Mouse (Mus musculus): ENCODE measurements around the gene Cdc42bpb. TPM values are rescaled to one million over a fixed set of nuclear protein-coding genes. Genes with fewer than 3 reads are reported as not detected.
A peak's percentile ranks its signal among the peaks of the same experiment; 100 is the strongest.

Gene Cdc42bpb
- total and polyA plus RNA-seq, 2 experiments from 2014 or later, result 28.4 to 229 TPM

DNA sequence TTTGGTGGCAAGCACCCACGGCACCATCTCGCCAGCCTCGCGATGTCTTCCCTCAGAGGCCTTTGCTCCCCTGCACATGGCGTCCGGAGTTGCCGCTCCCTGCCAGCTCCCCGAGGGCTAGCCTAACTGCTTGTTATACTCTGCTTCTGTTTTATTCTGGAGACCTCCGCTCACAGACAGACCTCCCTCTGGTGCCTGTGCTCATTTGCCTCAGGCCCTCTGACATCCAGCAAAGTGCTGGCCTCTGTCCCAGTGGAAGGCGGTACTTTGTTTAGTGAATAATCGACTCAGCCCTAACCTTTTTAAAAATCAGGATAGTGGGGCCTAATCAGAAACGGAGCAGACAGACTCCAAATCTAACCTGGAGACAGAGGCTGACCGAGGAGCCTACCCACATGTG, 55.7 kb downstream of the Cdc42bpb start:
- peak; percentile 25 for DNase-seq (ENCODE audit: low spot score)
- WGBS, result 58% methylated on average over 13 of the region's 13 CpGs

DNA sequence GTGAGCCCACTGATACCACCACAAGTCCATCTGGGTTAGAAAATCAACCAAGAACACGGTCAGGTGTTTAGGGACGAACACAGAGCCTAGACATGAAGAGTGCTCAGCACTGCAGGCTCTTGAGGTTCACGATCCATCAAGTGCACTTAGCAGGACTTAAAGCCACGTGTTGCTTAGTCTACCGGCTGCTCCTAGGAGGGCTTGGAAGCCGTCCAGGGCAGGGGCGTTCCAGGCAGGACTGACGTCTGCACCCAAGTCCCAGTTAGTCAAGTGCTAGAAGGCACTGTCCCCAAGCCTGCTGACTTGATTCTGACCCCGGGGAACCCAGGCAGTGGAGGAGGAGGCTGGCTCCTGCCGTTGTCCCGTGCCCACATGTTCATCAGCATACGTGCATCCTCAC, 57.0 kb downstream of the Cdc42bpb start:
- 70% methylated on average over 12 of the region's 12 CpGs for WGBS
- no peak for DNase-seq (ENCODE audit: low spot score)
- Histone ChIP-seq H3K27ac (no peak overlapping the region), H3K9ac (replicated peaks; ENCODE audit: low read length) (no peak overlapping the region), H3K4me1 (ENCODE audit: insufficient read depth, low read length) (no peaks in the 10 kb centered on the region), H3K9me3 (ENCODE audit: low read length) (no peaks in the 10 kb centered on the region), H3K27me3 (ENCODE audit: insufficient read depth, low read length) (no peaks in the 10 kb centered on the region), H3K4me3 (ENCODE audit: low read length) (no peak overlapping the region), H3K36me3 (ENCODE audit: insufficient read depth, low read length) (peaks cover 82% of the 10 kb centered on the region), H3K4me2 (ENCODE audit: low read depth, low read length) (no peak overlapping the region)
- no peak for ATAC-seq
- no peak for TF ChIP-seq CTCF (IDR thresholded peaks at IDR 0.05; ENCODE audit: low read depth)

More for the DNA sequence above, 55.7 kb downstream of the Cdc42bpb start:
- Histone ChIP-seq H3K4me1 (ENCODE audit: insufficient read depth, low read length) (no peaks in the 10 kb centered on the region), H3K4me3 (ENCODE audit: low read length) (no peak overlapping the region), H3K9ac (replicated peaks; ENCODE audit: low read length) (no peak overlapping the region), H3K27ac (0 out of 2 replicates have a peak overlapping the region, but pooled peaks have one; percentile 20), H3K36me3 (ENCODE audit: insufficient read depth, low read length) (peaks cover 90% of the 10 kb centered on the region), H3K4me2 (ENCODE audit: low read depth, low read length) (no peak overlapping the region), H3K9me3 (ENCODE audit: low read length) (no peaks in the 10 kb centered on the region), H3K27me3 (ENCODE audit: insufficient read depth, low read length) (no peaks in the 10 kb centered on the region)
- ATAC-seq, result 0 out of 2 replicates have a peak, but pooled peaks have one; percentile 30
- no peak for TF ChIP-seq CTCF (IDR thresholded peaks at IDR 0.05; ENCODE audit: low read depth)

DNA sequence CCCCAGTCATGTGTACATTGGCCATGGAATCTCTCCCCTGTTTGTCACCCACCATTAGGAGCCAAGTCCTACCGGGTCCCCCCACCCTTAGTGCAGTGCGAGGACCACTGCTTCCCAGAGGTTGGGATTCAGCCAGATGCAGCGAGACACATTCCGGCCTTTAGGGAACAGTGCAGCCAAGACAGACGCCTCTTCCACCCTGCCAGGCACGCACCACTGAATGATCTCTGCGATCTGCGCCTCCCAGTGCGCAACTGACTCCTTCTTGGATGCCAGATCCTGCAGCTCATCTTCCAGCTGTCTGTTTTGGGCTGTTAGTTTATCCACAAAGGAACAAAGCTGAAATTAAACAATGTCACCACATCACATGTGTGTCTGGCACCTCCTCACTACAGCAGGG, 59.8 kb downstream of the Cdc42bpb start:
- Histone ChIP-seq H3K4me3 (ENCODE audit: low read length) (no peak overlapping the region), H3K4me1 (ENCODE audit: insufficient read depth, low read length) (no peaks in the 10 kb centered on the region), H3K4me2 (ENCODE audit: low read depth, low read length) (no peak overlapping the region), H3K27ac (no peak overlapping the region), H3K36me3 (ENCODE audit: insufficient read depth, low read length) (peaks cover 82% of the 10 kb centered on the region), H3K27me3 (ENCODE audit: insufficient read depth, low read length) (no peaks in the 10 kb centered on the region), H3K9ac (replicated peaks; ENCODE audit: low read length) (no peak overlapping the region), H3K9me3 (ENCODE audit: low read length) (no peaks in the 10 kb centered on the region)
- no peak for DNase-seq (ENCODE audit: low spot score)
- WGBS, result 89% methylated on average over 9 of the region's 9 CpGs
- no peak for ATAC-seq
- TF ChIP-seq CTCF (IDR thresholded peaks at IDR 0.05; ENCODE audit: low read depth), result no peak

DNA sequence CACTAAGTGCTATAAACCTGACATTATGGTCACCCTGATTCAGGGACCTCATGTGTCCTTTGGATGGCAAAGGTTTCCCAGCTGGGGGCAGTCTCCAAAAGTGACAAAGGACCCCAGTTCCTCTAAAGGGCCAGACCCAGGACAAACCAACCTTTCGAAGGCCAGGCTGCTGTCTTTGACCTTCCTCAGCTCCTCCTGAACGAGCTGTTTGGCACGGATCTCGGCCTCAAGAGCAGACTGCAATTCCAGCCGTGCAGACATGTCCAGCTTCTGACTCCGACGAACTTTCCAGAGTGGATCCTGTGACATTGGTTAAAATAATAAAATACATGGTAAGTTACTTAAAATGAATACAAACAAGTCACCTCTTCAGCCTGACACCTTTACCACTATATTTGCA, 63.2 kb downstream of the Cdc42bpb start:
- no peak for TF ChIP-seq CTCF (IDR thresholded peaks at IDR 0.05; ENCODE audit: low read depth)
- peaks cover 82% of the 10 kb centered on the region for H3K36me3 ChIP-seq (ENCODE audit: insufficient read depth, low read length)
- no peak overlapping the region for H3K4me3 ChIP-seq (ENCODE audit: low read length)
- H3K9me3 ChIP-seq (ENCODE audit: low read length), result no peaks in the 10 kb centered on the region
- no peak for ATAC-seq
- DNase-seq (ENCODE audit: low spot score), result no peak
- no peaks in the 10 kb centered on the region for H3K4me1 ChIP-seq (ENCODE audit: insufficient read depth, low read length)
- H3K27me3 ChIP-seq (ENCODE audit: insufficient read depth, low read length), result no peaks in the 10 kb centered on the region
- no peak overlapping the region for H3K27ac ChIP-seq
- no peak overlapping the region for H3K9ac ChIP-seq (replicated peaks; ENCODE audit: low read length)
- H3K4me2 ChIP-seq (ENCODE audit: low read depth, low read length), result no peak overlapping the region
- 93% methylated on average over 7 of the region's 7 CpGs for WGBS

DNA sequence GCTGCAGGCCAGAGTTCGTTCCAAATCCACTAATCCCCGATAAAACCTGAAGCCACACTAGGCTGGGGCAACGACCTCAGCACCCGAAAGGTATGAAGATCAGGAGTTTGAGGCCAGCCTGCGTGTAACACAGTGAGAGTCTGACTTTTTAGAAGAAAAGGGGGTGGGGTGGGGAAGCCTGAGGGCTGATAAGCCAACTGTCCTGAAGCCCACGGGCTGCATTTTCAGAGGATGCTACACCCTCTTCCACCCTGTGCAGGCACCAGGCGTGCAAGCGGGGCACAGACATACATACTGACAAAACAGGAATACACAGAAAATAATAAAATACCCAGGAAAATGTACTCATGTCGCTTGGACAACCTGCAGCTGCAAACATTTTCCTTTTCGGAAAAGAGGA, 65.7 kb downstream of the Cdc42bpb start:
- H3K4me2 ChIP-seq (ENCODE audit: low read depth, low read length), result no peak overlapping the region
- no peak for TF ChIP-seq CTCF (IDR thresholded peaks at IDR 0.05; ENCODE audit: low read depth)
- H3K36me3 ChIP-seq (ENCODE audit: insufficient read depth, low read length), result peaks cover 76% of the 10 kb centered on the region
- H3K27ac ChIP-seq, result no peak overlapping the region
- H3K4me3 ChIP-seq (ENCODE audit: low read length), result no peak overlapping the region
- DNase-seq (ENCODE audit: low spot score) (no peak), ATAC-seq (no peak)
- no peaks in the 10 kb centered on the region for H3K4me1 ChIP-seq (ENCODE audit: insufficient read depth, low read length)
- H3K9ac ChIP-seq (replicated peaks; ENCODE audit: low read length), result no peak overlapping the region
- no peaks in the 10 kb centered on the region for H3K27me3 ChIP-seq (ENCODE audit: insufficient read depth, low read length)
- no peaks in the 10 kb centered on the region for H3K9me3 ChIP-seq (ENCODE audit: low read length)
- 94% methylated on average over 10 of the region's 10 CpGs for WGBS

DNA sequence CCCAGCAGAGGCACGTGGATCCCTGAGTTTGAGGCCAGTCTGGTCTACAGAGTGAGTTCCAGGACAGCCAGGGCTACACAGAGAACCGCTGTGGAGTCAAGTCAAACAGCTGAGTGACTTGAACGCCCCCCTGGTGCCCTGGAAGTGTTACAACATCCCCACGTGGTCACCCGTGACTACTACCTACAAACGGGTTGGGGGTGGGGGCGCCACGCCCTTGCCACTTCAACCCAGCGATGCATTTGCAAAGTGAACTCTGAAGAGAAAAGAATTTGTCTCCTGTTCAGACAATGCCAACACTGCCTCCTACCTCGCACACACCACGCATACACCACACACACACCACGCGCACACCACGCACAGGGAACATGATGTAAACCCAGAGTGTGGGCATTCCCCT, 67.6 kb downstream of the Cdc42bpb start:
- no peak for TF ChIP-seq CTCF (IDR thresholded peaks at IDR 0.05; ENCODE audit: low read depth)
- 84% methylated on average over 14 of the region's 14 CpGs for WGBS

DNA sequence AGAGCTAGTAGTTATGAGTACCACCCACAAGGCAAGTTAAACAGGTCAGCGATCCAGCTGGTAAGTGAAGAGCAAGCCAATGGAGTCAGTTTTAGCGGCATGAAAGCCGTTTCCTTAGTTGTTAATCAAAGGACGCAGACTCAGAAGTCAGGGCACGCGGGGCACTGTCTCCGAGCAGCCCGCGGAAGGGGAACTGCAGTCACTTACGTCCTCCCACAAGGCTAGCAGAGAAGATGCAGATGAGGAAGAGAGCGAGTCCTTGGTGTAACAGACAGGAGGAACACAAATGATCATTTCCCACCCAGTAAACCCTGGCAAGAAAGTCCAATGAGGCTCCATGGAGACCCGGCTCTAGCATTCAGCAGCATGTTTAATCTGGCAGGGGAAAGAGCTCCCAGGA, 68.3 kb downstream of the Cdc42bpb start:
- H3K36me3 ChIP-seq (ENCODE audit: insufficient read depth, low read length), result peaks cover 87% of the 10 kb centered on the region
- no peak overlapping the region for H3K4me3 ChIP-seq (ENCODE audit: low read length)
- no peaks in the 10 kb centered on the region for H3K4me1 ChIP-seq (ENCODE audit: insufficient read depth, low read length)
- DNase-seq (ENCODE audit: low spot score), result no peak
- no peak overlapping the region for H3K9ac ChIP-seq (replicated peaks; ENCODE audit: low read length)
- ATAC-seq, result no peak
- H3K27me3 ChIP-seq (ENCODE audit: insufficient read depth, low read length), result no peaks in the 10 kb centered on the region
- TF ChIP-seq CTCF (IDR thresholded peaks at IDR 0.05; ENCODE audit: low read depth), result no peak
- no peak overlapping the region for H3K27ac ChIP-seq
- no peaks in the 10 kb centered on the region for H3K9me3 ChIP-seq (ENCODE audit: low read length)
- no peak overlapping the region for H3K4me2 ChIP-seq (ENCODE audit: low read depth, low read length)
- 74% methylated on average over 12 of the region's 12 CpGs for WGBS

More for the DNA sequence above, 67.6 kb downstream of the Cdc42bpb start:
- H3K27ac ChIP-seq, result no peak overlapping the region
- H3K27me3 ChIP-seq (ENCODE audit: insufficient read depth, low read length), result no peaks in the 10 kb centered on the region
- no peak overlapping the region for H3K9ac ChIP-seq (replicated peaks; ENCODE audit: low read length)
- no peak overlapping the region for H3K4me2 ChIP-seq (ENCODE audit: low read depth, low read length)
- H3K4me1 ChIP-seq (ENCODE audit: insufficient read depth, low read length), result no peaks in the 10 kb centered on the region
- H3K9me3 ChIP-seq (ENCODE audit: low read length), result no peaks in the 10 kb centered on the region
- no peak overlapping the region for H3K4me3 ChIP-seq (ENCODE audit: low read length)
- no peak for ATAC-seq
- H3K36me3 ChIP-seq (ENCODE audit: insufficient read depth, low read length), result peaks cover 87% of the 10 kb centered on the region
- no peak for DNase-seq (ENCODE audit: low spot score)
